Mouse (Mus musculus) urinary bladder, postnatal 10 days (tissue): Measurements from ENCODE around the gene Rph3al.

Source experiments
- DNase-seq: peaks from one replicate; pipeline ENCODE4 v3.0.0; 2022; ENCODE audit warnings: low spot score

Rph3al gene

GRCm38 (mm10) chr11:75859460-75859859 is 78.8 kb downstream of the Rph3al start:
- DNase-seq, result no peak

GRCm38 (mm10) chr11:75858975-75859374 is 79.3 kb downstream of the Rph3al start:
- no peak for DNase-seq

GRCm38 (mm10) chr11:75857781-75858180 is 80.4 kb downstream of the Rph3al start:
- DNase-seq, result no peak

- no peak for DNase-seq
Measured at GRCm38 (mm10) chr11:75854327-75854726, 83.9 kb downstream of the Rph3al start.

GRCm38 (mm10) chr11:75853067-75853636 is 85.1 kb downstream of the Rph3al start:
- DNase-seq, result no peak

GRCm38 (mm10) chr11:75852485-75852884 is 85.7 kb downstream of the Rph3al start:
- DNase-seq, result no peak

- DNase-seq, result no peak
Measured at GRCm38 (mm10) chr11:75849552-75849951, 88.7 kb downstream of the Rph3al start.

- no peak for DNase-seq
Measured at GRCm38 (mm10) chr11:75846589-75846988, 91.6 kb downstream of the Rph3al start.

- no peak for DNase-seq
Measured at GRCm38 (mm10) chr11:75845675-75846074, 92.6 kb downstream of the Rph3al start.

GRCm38 (mm10) chr11:75842904-75843619 is 95.2 kb downstream of the Rph3al start:
- DNase-seq, result no peak

GRCm38 (mm10) chr11:75841503-75841902 is 96.7 kb downstream of the Rph3al start:
- no peak for DNase-seq

GRCm38 (mm10) chr11:75839536-75840430 is 98.4 kb downstream of the Rph3al start:
- DNase-seq, result no peak

GRCm38 (mm10) chr11:75838861-75839426 is 99.3 kb downstream of the Rph3al start:
- DNase-seq, result no peak

- DNase-seq, result no peak
Measured at GRCm38 (mm10) chr11:75836240-75836610, 102.0 kb downstream of the Rph3al start.

GRCm38 (mm10) chr11:75835587-75836239 is 102.5 kb downstream of the Rph3al start:
- DNase-seq, result no peak

- no peak for DNase-seq
Measured at GRCm38 (mm10) chr11:75833081-75833480, 105.1 kb downstream of the Rph3al start.

GRCm38 (mm10) chr11:75830386-75830785 is 107.8 kb downstream of the Rph3al start:
- no peak for DNase-seq

- DNase-seq, result no peak
Measured at GRCm38 (mm10) chr11:75827414-75827813, 110.8 kb downstream of the Rph3al start.

GRCm38 (mm10) chr11:75823506-75823905 is 114.7 kb downstream of the Rph3al start:
- DNase-seq, result no peak

- no peak for DNase-seq
Measured at GRCm38 (mm10) chr11:75813085-75813484, 125.1 kb downstream of the Rph3al start.

- peak; percentile 62 for DNase-seq
Measured at GRCm38 (mm10) chr11:75811900-75812299, 126.3 kb downstream of the Rph3al start.

- no peak for DNase-seq
Measured at GRCm38 (mm10) chr11:75810526-75810925, 127.7 kb downstream of the Rph3al start.
